Mouse (Mus musculus): ENCODE measurements around the gene Fbxl19.

- TF ChIP-seq POLR2A (IDR thresholded peaks at IDR 0.05; ENCODE audit: low read depth, low read length) (no peak), CTCF (IDR thresholded peaks at IDR 0.05; ENCODE audit: extremely low read depth, insufficient read depth, insufficient read length, insufficient replicate concordance) (no peak)
Measured at GRCm38 (mm10) chr7:127814241-127814921, 70.0 kb downstream of the Fbxl19 start.

Data from spleen, adult 2 months (tissue).